Mouse (Mus musculus) CD8-positive naive resting alpha-beta T cell, adult 2 months (primary cell): Measurements from ENCODE around the gene Ccdc155.
"Not testable (repeated sequence)": the region's sequence is repeated elsewhere in the genome, so short reads cannot be mapped to it uniquely, and the experiment has no call there.

Source experiments
- DNase-seq, 2 experiments: peaks; one replicate each; pipeline ENCODE4 v3.0.0; 2022; ENCODE audit warnings: low read depth in 2 of 2, low spot score in 2 of 2

Gene Ccdc155

GRCm38 (mm10) chr7:45191803-45192363 is 12.8 kb downstream of the Ccdc155 start:
- DNase-seq, result no peak

GRCm38 (mm10) chr7:45191161-45191560 is 13.5 kb downstream of the Ccdc155 start:
- no peak for DNase-seq

- no peak for DNase-seq
Measured at GRCm38 (mm10) chr7:45190186-45190585, 14.5 kb downstream of the Ccdc155 start.

GRCm38 (mm10) chr7:45189600-45189999 is 15.1 kb downstream of the Ccdc155 start:
- no peak for DNase-seq

GRCm38 (mm10) chr7:45185921-45186320 is 18.8 kb downstream of the Ccdc155 start:
- DNase-seq, result no peak

- DNase-seq, result no peak
Measured at GRCm38 (mm10) chr7:45183672-45184071, 21.0 kb downstream of the Ccdc155 start.

- no peak for DNase-seq
Measured at GRCm38 (mm10) chr7:45182606-45183005, 22.1 kb downstream of the Ccdc155 start.

- DNase-seq, result peak; percentile 61 to 70
Measured at GRCm38 (mm10) chr7:45182199-45182601, 22.5 kb downstream of the Ccdc155 start.

GRCm38 (mm10) chr7:45181540-45181939 is 23.2 kb downstream of the Ccdc155 start:
- DNase-seq, result no peak

GRCm38 (mm10) chr7:45180896-45181477 is 23.7 kb downstream of the Ccdc155 start, which contains the start of gene Pth2:
TSS of gene Pth2 (plus strand) at chr7:45180995.
- no peak for DNase-seq

GRCm38 (mm10) chr7:45179469-45179868 is 25.2 kb downstream of the Ccdc155 start, which contains the start of gene Gfy:
TSS of gene Gfy (minus strand) at chr7:45179569.
- no peak for DNase-seq

- DNase-seq, result no peak
Measured at GRCm38 (mm10) chr7:45178550-45178949, 26.1 kb downstream of the Ccdc155 start.

GRCm38 (mm10) chr7:45176356-45176755 is 28.3 kb downstream of the Ccdc155 start:
- no peak for DNase-seq

GRCm38 (mm10) chr7:45175929-45176328 is 28.8 kb downstream of the Ccdc155 start:
- DNase-seq, result no peak

- no peak for DNase-seq
Measured at GRCm38 (mm10) chr7:45175398-45175797, 29.3 kb downstream of the Ccdc155 start.

- DNase-seq, result no peak
Measured at GRCm38 (mm10) chr7:45174567-45175280, 30.0 kb downstream of the Ccdc155 start.

- not testable (repeated sequence) for DNase-seq
Measured at GRCm38 (mm10) chr7:45173772-45174171, 30.9 kb downstream of the Ccdc155 start.

GRCm38 (mm10) chr7:45172974-45173373 is 31.7 kb downstream of the Ccdc155 start:
- DNase-seq, result peak; percentile 44 to 63

- no peak for DNase-seq
Measured at GRCm38 (mm10) chr7:45169495-45169894, 35.2 kb downstream of the Ccdc155 start.

- no peak for DNase-seq
Measured at GRCm38 (mm10) chr7:45168656-45169055, 36.0 kb downstream of the Ccdc155 start.

GRCm38 (mm10) chr7:45167761-45168445 is 36.8 kb downstream of the Ccdc155 start:
- no peak for DNase-seq

GRCm38 (mm10) chr7:45166950-45167401 is 37.7 kb downstream of the Ccdc155 start:
- DNase-seq, result no peak
